Mouse (Mus musculus): Measurements from ENCODE around the gene Mus81.

Gene Mus81

GRCm38 (mm10) chr19:5455037-5455436, 33.2 kb downstream of the Mus81 start:
- in situ Hi-C loops (cut with MboI; ENCODE audit: unreplicated experiment in 2 of 2) = no loop called here

GRCm38 (mm10) chr19:5451766-5452165, 36.4 kb downstream of the Mus81 start:
- in situ Hi-C loops (cut with MboI; ENCODE audit: unreplicated experiment in 2 of 2) = no loop called here

GRCm38 (mm10) chr19:5449673-5450072, 38.5 kb downstream of the Mus81 start:
- in situ Hi-C loops (cut with MboI; ENCODE audit: unreplicated experiment in 2 of 2) = no loop called here

- in situ Hi-C loops (cut with MboI; ENCODE audit: unreplicated experiment in 2 of 2) = no loop called here
These were observed 39.6 kb downstream of the Mus81 start for GRCm38 (mm10) chr19:5448354-5449150.

GRCm38 (mm10) chr19:5447515-5448353, 40.5 kb downstream of the Mus81 start, which contains the start of gene Fosl1:
Gene Fosl1 (plus strand): TSS chr19:5447547.
- in situ Hi-C loops (cut with MboI; ENCODE audit: unreplicated experiment in 2 of 2) = no loop called here

GRCm38 (mm10) chr19:5445747-5446146, 42.5 kb downstream of the Mus81 start:
- in situ Hi-C loops (cut with MboI; ENCODE audit: unreplicated experiment in 2 of 2) = no loop called here

- in situ Hi-C loops (cut with MboI; ENCODE audit: unreplicated experiment in 2 of 2) = no loop called here
These were observed 43.2 kb downstream of the Mus81 start for GRCm38 (mm10) chr19:5444954-5445353.

- in situ Hi-C loops (cut with MboI; ENCODE audit: unreplicated experiment in 2 of 2) = no loop called here
These were observed 43.8 kb downstream of the Mus81 start for GRCm38 (mm10) chr19:5444371-5444908.

- in situ Hi-C loops (cut with MboI; ENCODE audit: unreplicated experiment in 2 of 2) = loop anchor here in 1 of 2 experiments (5.0 kb wide), 1 partner anchor 53 kb away; the partner anchor contains the start of gene Mus81
These were observed 54.3 kb downstream of the Mus81 start for GRCm38 (mm10) chr19:5433951-5434350.

- in situ Hi-C loops (cut with MboI; ENCODE audit: unreplicated experiment in 2 of 2) = loop anchor here in 1 of 2 experiments (5.0 kb wide), 1 partner anchor 54 kb away; the partner anchor contains the start of gene Mus81
These were observed 55.0 kb downstream of the Mus81 start for GRCm38 (mm10) chr19:5432992-5433852.
